Mouse (Mus musculus) cortical plate, adult 2 months (tissue): ENCODE results near the gene Ubap2.

Experiments
- CTCF ChIP-seq: fragments of 200-500 bp; IDR thresholded peaks from 2 replicates; pipeline ENCODE4 v1.5.1; 2011; ENCODE audit warnings: mild to moderate bottlenecking, control low read depth, low read length; ENCODE audit not compliant: insufficient read depth; ENCODE audit errors: extremely low read depth
- POLR2A ChIP-seq: fragments of 200-500 bp; IDR thresholded peaks from 2 replicates; pipeline ENCODE4 v1.6.1; 2011; ENCODE audit warnings: mild to moderate bottlenecking, low read length, control low read depth; ENCODE audit not compliant: insufficient read depth; ENCODE audit errors: extremely low read depth

DNA sequence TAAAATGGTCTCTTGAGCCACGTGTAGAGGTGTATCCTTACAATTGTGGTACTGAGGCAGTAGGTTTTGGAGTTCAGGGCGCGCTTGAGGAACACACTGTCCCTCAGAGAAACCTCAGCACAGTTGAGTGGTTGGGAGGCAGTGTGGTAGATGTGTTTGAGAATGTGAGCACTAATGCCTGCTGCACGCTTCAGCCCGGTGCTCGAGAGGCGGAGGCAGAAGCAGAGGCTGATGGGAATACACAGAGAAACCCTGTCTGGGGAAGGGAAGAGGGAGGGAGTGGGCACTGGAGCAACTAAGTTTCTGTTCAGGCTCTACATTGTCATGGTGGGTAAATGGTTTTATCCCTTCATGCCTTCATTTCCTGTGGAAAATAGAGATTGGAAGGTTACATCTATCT is 123.8 kb downstream of the Ubap2 start:
- TF ChIP-seq CTCF: no peak
- no peak for TF ChIP-seq POLR2A
